Mouse (Mus musculus) intestine, postnatal 0 days (tissue): ENCODE measurements around the gene Pold1. TPM values are rescaled to one million over a fixed set of nuclear protein-coding genes. Genes with fewer than 3 reads are reported as not detected.

ENCODE experiments used
- ATAC-seq: fragments of 200-750 bp; cut with Nextera tagmentation; 2 replicates; pipeline ENCODE4 v1.8.0; 2017; ENCODE audit warnings: mild to moderate bottlenecking, moderate TSS enrichment, moderate library complexity
- H3K27ac ChIP-seq: fragments of 300-500 bp; sonication (generic); 2 replicates; pipeline ENCODE4 v1.5.1; 2014; ENCODE audit warnings: mild to moderate bottlenecking, low read depth, low read length, moderate library complexity
- H3K27me3 ChIP-seq: fragments of 300-500 bp; sonication (generic); replicated peaks from 2 replicates; pipeline ENCODE4 v1.6.1; 2014; ENCODE audit warnings: low read length, mixed read lengths; ENCODE audit not compliant: control insufficient read depth, insufficient read depth
- H3K36me3 ChIP-seq: fragments of 300-500 bp; sonication (generic); 2 replicates; pipeline ENCODE4 v1.6.1; 2014; ENCODE audit warnings: mild to moderate bottlenecking, moderate library complexity; ENCODE audit not compliant: control insufficient read depth, insufficient read depth
- H3K4me1 ChIP-seq: fragments of 300-500 bp; sonication (generic); replicated peaks from 2 replicates; pipeline ENCODE4 v1.6.1; 2014; ENCODE audit warnings: antibody characterized with exemption, low read length, mixed read lengths; ENCODE audit not compliant: control insufficient read depth, insufficient read depth
- H3K4me2 ChIP-seq: fragments of 300-500 bp; sonication (generic); replicated peaks from 2 replicates; pipeline ENCODE4 v1.6.1; 2014; ENCODE audit warnings: low read depth, mild to moderate bottlenecking, moderate library complexity
- H3K4me3 ChIP-seq: fragments of 300-500 bp; sonication (generic); 2 replicates; pipeline ENCODE4 v1.5.1; 2014; ENCODE audit warnings: low read depth, low read length
- H3K9ac ChIP-seq: fragments of 300-500 bp; sonication (generic); 2 replicates; pipeline ENCODE4 v1.6.1; 2014; ENCODE audit warnings: mild to moderate bottlenecking, low read depth, low read length
- H3K9me3 ChIP-seq: fragments of 300-500 bp; sonication (generic); 2 replicates; pipeline ENCODE4 v1.6.1; 2016; ENCODE audit warnings: mixed run types; ENCODE audit not compliant: control insufficient read depth
- CTCF ChIP-seq: sonication (generic); IDR thresholded peaks from 2 replicates; pipeline ENCODE4 v1.5.1; 2016; ENCODE audit warnings: low read depth, mild to moderate bottlenecking, control low read depth, antibody characterized with exemption, moderate library complexity
- WGBS: fragments of 180-500 bp; shearing (Covaris S2); extraction: QIAGEN DNeasy Blood & Tissue Kit; methylation state at CpG from one replicate; pipeline ENCODE4 v1.1.7; 2014; 5-methylcytosine and 5-hydroxymethylcytosine counted together
- polyA plus RNA-seq: library from polyadenylated mRNA; unstranded; fragments of >200 nt; fragmentation: Nextera tagmentation; extraction: Ambion mirVana; gene quantifications from 2 replicates; pipeline ENCODE4 v1.2.1, GENCODE M21; 2015

Pold1 gene
- polyA plus RNA-seq, 1 experiment from 2014 or later, result 16.8 TPM

DNA sequence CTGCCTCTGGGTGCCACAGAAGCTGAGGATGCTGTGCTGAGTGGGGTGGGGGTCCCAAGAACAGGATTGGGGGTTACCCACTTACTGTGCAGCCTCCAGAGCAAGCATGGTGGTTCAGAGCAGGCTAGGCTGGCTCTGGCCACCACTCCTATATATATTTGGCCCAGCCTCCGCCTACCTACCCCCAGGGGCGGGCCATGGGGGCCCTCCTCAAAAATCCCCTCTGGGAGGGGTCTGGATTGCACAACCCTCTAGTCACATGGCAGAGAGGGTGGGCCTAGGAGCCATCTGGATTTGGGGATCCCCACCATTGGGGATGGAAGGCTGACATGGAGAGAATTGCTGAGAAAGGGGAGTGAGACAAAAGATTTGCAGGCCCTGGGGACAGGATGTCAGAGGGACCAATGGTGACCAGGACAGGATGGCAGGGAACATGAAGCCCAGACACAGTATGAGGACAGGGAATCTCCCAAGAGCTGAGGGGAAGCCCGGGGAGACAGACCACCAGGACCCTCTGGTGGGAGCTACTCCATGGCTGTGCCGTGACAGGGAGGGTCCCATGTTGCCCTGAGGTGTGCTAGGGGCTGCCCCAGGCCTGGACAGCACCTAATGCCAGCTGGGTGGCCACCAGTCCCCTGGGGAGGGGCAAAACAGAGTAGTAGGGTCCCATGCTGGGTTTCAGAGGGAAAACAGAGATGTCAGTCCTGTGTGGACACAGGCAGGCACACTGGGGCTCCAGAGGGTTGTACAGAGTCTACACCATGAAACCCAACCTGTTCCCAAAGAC, 16.5 kb downstream of the Pold1 start, which contains the start of gene Spib:
Gene Spib, minus strand, starts transcription at position 126 of the 787 bp plus-strand sequence.
- no peak for TF ChIP-seq CTCF
- WGBS, result 86% methylated on average over 4 of the region's 4 CpGs
- Histone ChIP-seq H3K4me3 (no peak within 1 kb of the TSS), H3K4me1 (peaks cover 3% of the 10 kb centered on the region; the same call in 1 of the 2 replicates), H3K9me3 (no peaks in the 10 kb centered on the region), H3K36me3 (peaks cover 15% of the 10 kb centered on the region), H3K4me2 (peak within 1 kb of the TSS; percentile 30; the same call in 1 of the 2 replicates), H3K27ac (no peak within 1 kb of the TSS), H3K9ac (no peak within 1 kb of the TSS), H3K27me3 (no peaks in the 10 kb centered on the region)
- no peak for ATAC-seq

DNA sequence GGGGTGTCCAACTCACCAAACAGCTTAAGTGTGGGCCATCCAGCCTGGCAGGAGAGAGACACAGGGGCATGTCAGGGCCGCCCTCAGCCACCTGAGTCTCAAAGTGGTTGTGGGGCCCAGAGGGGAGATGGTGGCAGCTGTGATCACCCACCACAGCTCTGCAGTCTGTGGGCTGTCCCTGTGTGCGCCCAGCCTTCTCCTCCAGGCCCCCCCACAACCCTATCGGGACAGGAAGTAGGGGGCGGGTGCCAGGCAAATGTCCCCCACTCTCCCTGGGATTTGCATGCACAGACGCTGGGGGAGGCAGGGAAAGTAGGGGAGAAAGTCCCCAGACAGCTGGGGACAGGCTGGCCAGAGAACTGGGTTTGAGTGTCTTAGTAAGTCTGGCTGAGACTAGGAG, 17.4 kb downstream of the Pold1 start:
- TF ChIP-seq CTCF, result no peak
- H3K9ac ChIP-seq, result no peak overlapping the region
- H3K27ac ChIP-seq, result no peak overlapping the region
- H3K9me3 ChIP-seq, result no peaks in the 10 kb centered on the region
- ATAC-seq, result no peak
- H3K36me3 ChIP-seq, result peaks cover 5% of the 10 kb centered on the region; the same call in 1 of the 2 replicates
- peaks cover 3% of the 10 kb centered on the region; the same call in 1 of the 2 replicates for H3K4me1 ChIP-seq
- no peak overlapping the region for H3K4me3 ChIP-seq
- no peak overlapping the region for H3K4me2 ChIP-seq
- no peaks in the 10 kb centered on the region for H3K27me3 ChIP-seq
- WGBS, result 35% methylated on average over 5 of the region's 5 CpGs

DNA sequence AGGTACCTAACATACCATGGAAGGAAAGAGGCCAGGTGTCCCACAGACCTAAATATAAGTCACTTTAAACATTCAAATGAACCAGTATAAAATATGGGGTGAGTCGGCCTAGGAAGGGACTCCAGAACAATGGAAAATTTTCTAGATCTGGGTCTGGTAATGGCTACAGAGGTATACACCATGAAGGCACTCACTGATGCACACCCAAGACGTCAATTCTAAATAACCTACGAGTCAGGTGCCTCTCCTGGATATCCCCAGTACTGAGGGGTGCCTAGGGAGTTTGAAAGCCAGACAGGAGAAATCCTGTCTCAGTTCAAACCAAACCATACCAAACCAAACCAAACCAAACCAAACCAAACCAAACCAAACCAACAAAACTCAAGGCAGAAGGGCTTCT, 18.1 kb downstream of the Pold1 start:
- no peak overlapping the region for H3K4me2 ChIP-seq
- no peaks in the 10 kb centered on the region for H3K9me3 ChIP-seq
- no peak for TF ChIP-seq CTCF
- no peak for ATAC-seq
- peaks cover 1% of the 10 kb centered on the region; the same call in 1 of the 2 replicates for H3K36me3 ChIP-seq
- no peaks in the 10 kb centered on the region for H3K27me3 ChIP-seq
- H3K27ac ChIP-seq, result no peak overlapping the region
- peaks cover 3% of the 10 kb centered on the region; the same call in 1 of the 2 replicates for H3K4me1 ChIP-seq
- no peak overlapping the region for H3K9ac ChIP-seq
- WGBS, result 79% methylated on average over 3 of the region's 3 CpGs
- no peak overlapping the region for H3K4me3 ChIP-seq

DNA sequence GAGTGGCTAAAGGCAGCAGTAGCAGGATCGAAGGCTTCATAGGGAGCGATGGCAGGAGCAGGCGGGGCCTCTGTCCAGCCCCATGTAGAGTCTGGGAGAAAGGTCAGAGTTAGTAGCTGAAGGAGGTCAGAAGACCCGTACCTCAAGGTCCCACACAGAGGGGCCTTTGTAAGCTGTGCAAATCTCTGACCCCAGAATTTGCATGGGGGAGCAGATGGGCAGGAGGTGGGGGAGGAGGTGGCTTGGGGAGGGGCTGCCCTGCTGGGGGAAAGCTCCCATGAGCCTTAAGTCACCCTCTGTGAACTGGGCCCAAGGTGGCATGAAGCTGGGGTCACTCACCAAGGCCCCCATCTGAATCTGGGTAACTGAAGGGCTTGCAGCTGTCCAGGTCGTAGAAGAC, 19.1 kb downstream of the Pold1 start:
- Histone ChIP-seq H3K4me3 (no peak overlapping the region), H3K9ac (no peak overlapping the region), H3K36me3 (no peaks in the 10 kb centered on the region), H3K4me2 (no peak overlapping the region), H3K9me3 (no peaks in the 10 kb centered on the region), H3K27ac (no peak overlapping the region), H3K4me1 (peaks cover 3% of the 10 kb centered on the region; the same call in 1 of the 2 replicates), H3K27me3 (peaks cover 4% of the 10 kb centered on the region; the same call in 1 of the 2 replicates)
- no peak for TF ChIP-seq CTCF
- ATAC-seq, result no peak
- WGBS, result 72% methylated on average over 5 of the region's 5 CpGs

DNA sequence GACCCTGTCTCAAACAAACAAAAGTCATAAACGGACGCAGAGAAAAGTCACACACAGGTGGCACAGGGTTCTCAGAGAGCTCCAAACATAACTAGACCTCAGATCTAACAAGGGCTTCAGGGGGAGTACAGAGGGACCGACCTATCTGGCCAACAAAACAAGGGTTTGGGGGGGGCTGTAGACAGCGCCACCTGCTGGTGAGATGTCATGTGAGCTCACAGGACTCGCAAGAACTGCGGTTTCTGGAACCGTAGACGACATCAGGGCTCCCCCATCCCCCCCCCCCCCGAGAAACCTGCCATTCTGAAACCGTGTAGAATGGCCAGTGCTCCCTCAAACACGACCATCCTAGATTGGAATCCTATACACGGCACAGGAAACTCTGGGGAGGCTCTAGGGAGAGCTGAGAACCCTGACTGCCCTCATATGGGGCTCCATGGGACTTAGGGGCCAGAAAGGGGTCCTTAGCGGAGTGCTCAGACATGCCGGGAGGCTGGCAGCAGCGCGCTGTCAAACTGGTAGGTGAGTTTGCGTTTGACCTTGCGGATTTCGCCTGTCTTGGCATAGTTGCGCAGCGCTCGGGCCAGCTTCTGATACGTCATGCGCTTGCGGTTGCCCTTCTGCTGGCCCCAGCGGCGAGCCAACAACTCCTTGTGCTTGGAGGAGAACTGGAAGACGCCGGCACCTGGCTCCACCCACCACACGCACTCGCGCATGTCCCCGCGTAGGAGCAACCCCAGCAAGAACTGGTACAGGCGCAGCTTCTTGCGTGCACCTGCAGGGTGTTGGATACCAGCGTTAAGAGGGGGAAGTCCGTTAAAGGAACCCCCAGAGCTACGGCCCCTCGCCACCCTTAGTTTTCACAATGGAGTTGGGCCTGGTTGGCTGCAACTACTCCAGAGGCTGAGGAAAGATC, 20.9 kb downstream of the Pold1 start:
- H3K27me3 ChIP-seq, result peaks cover 8% of the 10 kb centered on the region
- H3K36me3 ChIP-seq, result no peaks in the 10 kb centered on the region
- H3K4me1 ChIP-seq, result peaks cover 3% of the 10 kb centered on the region; the same call in 1 of the 2 replicates
- 4% methylated on average over 40 of the region's 40 CpGs for WGBS
- H3K4me3 ChIP-seq, result peak overlapping the region; percentile 38
- H3K9me3 ChIP-seq, result no peaks in the 10 kb centered on the region
- peak; percentile 87 for TF ChIP-seq CTCF
- ATAC-seq, result peak; percentile 58
- H3K27ac ChIP-seq, result peak overlapping the region; percentile 35; the same call in 1 of the 2 replicates
- H3K4me2 ChIP-seq, result peak overlapping the region; percentile 89
- peak overlapping the region; percentile 54 for H3K9ac ChIP-seq
